Mouse (Mus musculus): ENCODE measurements around the gene Xxylt1.

The Xxylt1 gene

GRCm38 (mm10) chr16:30922548-30922947 lies 158.7 kb downstream of the Xxylt1 start:
- no peak for DNase-seq (ENCODE audit: extremely low spot score, low spot score)

GRCm38 (mm10) chr16:30918866-30919265 lies 162.4 kb downstream of the Xxylt1 start:
- DNase-seq (ENCODE audit: extremely low spot score, low spot score), result no peak

- no peak for DNase-seq (ENCODE audit: extremely low spot score, low spot score)
These were observed 164.3 kb downstream of the Xxylt1 start for GRCm38 (mm10) chr16:30916931-30917330.

- no peak for DNase-seq (ENCODE audit: extremely low spot score, low spot score)
These were observed 165.5 kb downstream of the Xxylt1 start for GRCm38 (mm10) chr16:30915611-30916220.
